Mouse (Mus musculus) neural tube, postnatal 0 days (tissue): ENCODE data around the gene Ppp1r1a. TPM values are rescaled to one million over a fixed set of nuclear protein-coding genes. Genes with fewer than 3 reads are reported as not detected.

Source experiments
- polyA plus RNA-seq: library from polyadenylated mRNA; unstranded; fragments of >200 nt; fragmentation: Nextera tagmentation; extraction: Ambion mirVana; gene quantifications from 2 replicates; pipeline ENCODE4 v1.2.1, GENCODE M21; 2015

Ppp1r1a gene
- polyA plus RNA-seq, result 179 and 180 TPM in 2 replicates

DNA sequence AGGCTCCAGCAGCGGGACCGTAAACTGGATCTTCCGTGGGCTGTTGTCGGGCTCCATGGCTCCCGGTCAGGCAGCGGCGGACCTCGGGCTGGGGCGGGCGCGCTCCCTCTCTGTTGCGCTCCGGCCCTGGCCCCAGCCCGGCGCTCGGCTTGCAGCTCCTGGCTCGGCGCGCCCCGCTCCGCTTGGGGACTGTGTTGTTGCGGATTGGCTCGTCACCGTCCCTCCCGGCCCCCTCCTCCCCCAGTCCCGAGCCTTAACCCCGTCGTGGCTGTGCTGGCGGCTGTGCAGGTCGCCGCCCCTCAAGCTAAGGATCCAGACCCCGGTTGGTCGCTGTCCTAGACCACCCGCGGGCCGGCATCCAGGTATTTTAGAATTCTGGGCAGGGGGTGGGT lies at the start of gene Ppp1r1a:
Ppp1r1a (minus strand) TSS at position 182 of the 392 bp plus-strand sequence.

DNA sequence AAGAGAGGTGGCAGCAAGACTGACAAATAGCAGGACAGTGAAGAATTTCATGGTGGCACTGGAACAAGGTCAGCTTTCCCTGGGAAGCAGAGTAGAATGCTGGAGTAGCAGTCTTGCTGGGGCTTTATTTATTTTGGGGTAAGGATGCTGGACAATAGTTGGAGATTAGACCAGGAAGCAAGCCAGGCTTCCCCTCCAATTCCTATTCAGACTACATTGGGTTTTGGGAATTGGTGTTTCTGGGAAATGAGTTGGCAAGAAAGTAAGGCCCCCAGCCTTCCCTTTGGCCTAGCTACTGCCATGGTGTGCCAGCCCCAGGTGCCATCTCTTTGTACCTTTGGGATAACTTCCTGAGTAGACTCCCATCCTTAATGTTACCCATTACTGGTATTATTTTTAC lies 27.2 kb upstream of the Ppp1r1a start, which contains the start of gene Glycam1:
Glycam1 (minus strand) TSS at position 101 of the 400 bp plus-strand sequence.

DNA sequence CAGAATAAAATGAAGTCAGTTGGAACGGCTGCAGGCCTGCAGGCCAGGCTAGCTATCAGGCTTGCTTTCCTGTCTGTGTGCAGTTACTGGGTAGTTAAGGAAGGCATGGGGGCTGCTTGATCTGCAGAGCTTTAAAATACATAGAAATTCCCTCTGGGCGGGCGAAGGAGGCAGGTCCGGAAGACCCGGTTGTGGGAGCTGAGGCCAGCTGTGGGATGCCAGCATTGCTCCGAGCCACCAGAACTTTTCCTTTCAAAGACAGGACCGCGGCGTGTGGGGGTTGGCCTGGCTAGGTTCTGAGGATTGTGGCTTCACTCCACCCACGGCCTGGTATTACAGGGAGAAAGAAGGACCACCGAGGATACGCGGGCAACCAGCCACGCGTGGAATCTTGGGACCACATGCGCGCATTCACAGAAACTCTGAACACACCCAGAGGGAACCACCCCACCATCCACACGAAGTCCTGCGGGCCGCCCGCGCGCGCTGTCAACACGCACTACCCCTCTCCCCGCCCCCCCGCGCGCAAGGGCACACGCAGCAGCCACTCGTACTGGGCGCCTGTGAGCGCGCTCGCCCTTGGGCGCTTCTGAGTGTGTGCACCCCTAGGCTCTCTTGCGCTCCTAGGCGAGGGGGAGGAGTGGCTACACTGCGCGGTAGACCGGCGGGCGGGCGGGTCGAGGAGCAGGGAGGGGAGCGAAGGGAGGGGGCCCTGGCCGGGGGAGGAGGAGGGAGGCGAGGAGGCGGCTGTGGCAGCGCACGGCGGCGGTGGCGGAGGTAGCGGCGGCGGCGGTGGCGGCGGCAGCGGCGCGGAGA lies 35.2 kb downstream of the Ppp1r1a start, which contains the start of gene Pde1b:
Pde1b (plus strand) TSS at position 600 of the 816 bp plus-strand sequence.

Other genes starting within 250 kb of the Ppp1r1a start
- 0.65 and 0.93 TPM in 2 replicates for gene Gpr84, start 227.4 kb downstream of the Ppp1r1a start, polyA plus RNA-seq
- gene Zfp385a, start 197.9 kb downstream of the Ppp1r1a start, polyA plus RNA-seq, result 25.7 and 27.6 TPM in 2 replicates
- gene Itga5, start 171.2 kb downstream of the Ppp1r1a start, polyA plus RNA-seq, result 3.8 and 4.8 TPM in 2 replicates
- 0.32 TPM in 1 of 2 replicates, not detected in the other for gene Gtsf1, start 107.5 kb downstream of the Ppp1r1a start, polyA plus RNA-seq
- 0.33 and 0.44 TPM in 2 replicates for gene Gtsf2, start 89.5 kb downstream of the Ppp1r1a start, polyA plus RNA-seq
- 2.1 TPM in 2 replicates for gene Nckap1l, start 84.2 kb downstream of the Ppp1r1a start, polyA plus RNA-seq
- 69.6 and 72.0 TPM in 2 replicates for gene Pde1b, start 35.0 kb downstream of the Ppp1r1a start, polyA plus RNA-seq
- gene Glycam1, start 27.1 kb upstream of the Ppp1r1a start, polyA plus RNA-seq, result 0.44 TPM in 1 of 2 replicates, not detected in the other
- not detected in 2 replicates for gene Mucl1, start 217.5 kb upstream of the Ppp1r1a start, polyA plus RNA-seq